Comparison of ENCODE assay signal across 20 mouse cellular contexts in genomic region chr4:132706885-132707284, GRCm38 (mm10). TPM values are rescaled to one million over a fixed set of nuclear protein-coding genes. Genes with fewer than 3 reads are reported as not detected.
DNase-seq lines count a peak whose midpoint lies in the region.
"Had no signal": no experiment of that assay in that cellular context is flagged by ENCODE, and none has a peak within 500 bp of the region (broad histone marks: within the 10 kb centered on the region; RNA-seq: fewer than 3 reads in every experiment).

No protein-coding gene starts in this region.

- DNase-seq in heart, adult 11 months, result peak; percentile 83
- no peak for DNase-seq in heart, postnatal 4 days
- DNase-seq in ZHBTc4 (ENCODE audit: low read depth, low spot score), result peak; percentile 28
- peak; percentile 44 for DNase-seq in brain, adult 2 months (ENCODE audit: low read depth, low spot score)
- DNase-seq in hindbrain, embryonic 10.5 days (ENCODE audit: low spot score), result no peak
- DNase-seq: adrenal gland, adult 8-10 months; adrenal gland, postnatal 14 days; adrenal gland, postnatal 36 days; cerebellum, adult 11 months; cerebellum, adult 18-20 months; cerebellum, adult 8-10 months; cerebellum, adult 9-11 months; cerebellum, postnatal 14 days; cerebellum, postnatal 36 days; embryo, embryonic 11 days had no signal

- H3K36me3 ChIP-seq in hindbrain, embryonic 10.5 days, result peaks cover 98% of the 10 kb centered on the region

- H3K27ac ChIP-seq in hindbrain, embryonic 10.5 days, result no peak overlapping the region
- H3K27ac ChIP-seq: embryonic facial prominence, embryonic 13.5 days; embryonic facial prominence, embryonic 15.5 days; forebrain, embryonic 10.5 days; forebrain, embryonic 12.5 days had no signal

- 96% methylated on average over 8 of the region's 8 CpGs for WGBS in hindbrain, embryonic 10.5 days

- H3K4me1 ChIP-seq in hindbrain, embryonic 10.5 days (replicated peaks), result no peaks in the 10 kb centered on the region
- H3K4me1 ChIP-seq: embryonic facial prominence, embryonic 13.5 days; embryonic facial prominence, embryonic 15.5 days; forebrain, embryonic 10.5 days; forebrain, embryonic 12.5 days had no signal

- H3K4me3 ChIP-seq in hindbrain, embryonic 10.5 days, result no peak overlapping the region
- H3K4me3 ChIP-seq: embryonic facial prominence, embryonic 13.5 days; embryonic facial prominence, embryonic 15.5 days; erythroblast, embryonic 14.5 days; forebrain, embryonic 10.5 days; forebrain, embryonic 12.5 days had no signal

- H3K9me3 ChIP-seq in hindbrain, embryonic 10.5 days, result no peaks in the 10 kb centered on the region
- H3K9me3 ChIP-seq: embryonic facial prominence, embryonic 13.5 days; embryonic facial prominence, embryonic 15.5 days; forebrain, embryonic 10.5 days; forebrain, embryonic 12.5 days had no signal

- no peaks in the 10 kb centered on the region for H3K27me3 ChIP-seq in hindbrain, embryonic 10.5 days (ENCODE audit: insufficient read depth, poor library complexity, severe bottlenecking)
- H3K27me3 ChIP-seq: embryonic facial prominence, embryonic 13.5 days; embryonic facial prominence, embryonic 15.5 days; forebrain, embryonic 12.5 days had no signal

RNA-seq across cellular contexts. Expression of gene Xkr8, which starts 25.5 kb away (rescaled TPM):
- 1 to 10 TPM; 2.0 to 2.5 TPM for total RNA-seq in heart, postnatal 4 days (2021)
- 3.4 and 4.9 TPM in 2 replicates for polyA plus RNA-seq in hindbrain, embryonic 10.5 days (2016; fragmentation: Nextera tagmentation; extraction: Ambion mirVana)

RNA-seq across cellular contexts. Expression of gene Smpdl3b, which starts 50.2 kb away (rescaled TPM):
- total RNA-seq in heart, postnatal 4 days (2021), result 1 to 10 TPM; 1.3 to 1.4 TPM
- 1.9 and 3.0 TPM in 2 replicates for polyA plus RNA-seq in hindbrain, embryonic 10.5 days (2016; fragmentation: Nextera tagmentation; extraction: Ambion mirVana)

Comparison
In these comparisons a context has a peak if more than half of its experiments do, and no peak if none do; other contexts are left out.
1. DNase-seq: peak in heart, adult 11 months (single experiment), ZHBTc4 (single experiment) and brain, adult 2 months (single experiment); none in heart, postnatal 4 days (single experiment) and hindbrain, embryonic 10.5 days (single experiment).